Comparison of ENCODE assay signal across 11 mouse cellular contexts in genomic region chr2:53095031-53095430, GRCm38 (mm10).
A peak's percentile ranks its signal among the peaks of the same experiment; 100 is the strongest.
DNase-seq lines count a peak whose midpoint lies in the region; ATAC-seq and TF ChIP-seq lines count a peak whose summit lies in the region.
"Had no signal": no experiment of that assay in that cellular context is flagged by ENCODE, and none has a peak within 500 bp of the region (broad histone marks: within the 10 kb centered on the region; RNA-seq: fewer than 3 reads in every experiment).

No protein-coding gene starts in this region.

- H3K27me3 ChIP-seq in thymus, adult 2 months (ENCODE audit: control insufficient read depth, insufficient read depth, low read length): no peaks in the 10 kb centered on the region
- H3K27me3 ChIP-seq in embryonic facial prominence, embryonic 14.5 days (replicated peaks; ENCODE audit: control insufficient read depth, insufficient read depth, low read length): no peaks in the 10 kb centered on the region
- H3K27me3 ChIP-seq in kidney, embryonic 15.5 days: no peaks in the 10 kb centered on the region
- H3K27me3 ChIP-seq: megakaryocyte, embryonic 14.5 days had no signal

- peaks cover 6% of the 10 kb centered on the region for H3K4me1 ChIP-seq in thymus, adult 2 months (replicated peaks; ENCODE audit: control insufficient read depth, insufficient read depth, low read length)
- H3K4me1 ChIP-seq in embryonic facial prominence, embryonic 14.5 days (ENCODE audit: control insufficient read depth, insufficient read depth, low read length): no peaks in the 10 kb centered on the region
- no peaks in the 10 kb centered on the region for H3K4me1 ChIP-seq in kidney, embryonic 15.5 days
- H3K4me1 ChIP-seq: megakaryocyte, embryonic 14.5 days had no signal

- H3K4me2 ChIP-seq in embryonic facial prominence, embryonic 14.5 days (ENCODE audit: low read depth, low read length): no peak overlapping the region
- H3K4me2 ChIP-seq in kidney, embryonic 15.5 days: no peak overlapping the region
- H3K4me2 ChIP-seq: lung, embryonic 14.5 days had no signal

- no peak for TF ChIP-seq CTCF in thymus, adult 2 months (IDR thresholded peaks at IDR 0.05; ENCODE audit: borderline replicate concordance, control insufficient read depth, extremely low read depth, insufficient read depth, low read length, poor library complexity)

- DNase-seq in thymus, adult 2 months: peak; percentile 2
- DNase-seq in thymus, adult 18-20 months: no peak
- peak; percentile 67 for DNase-seq in embryonic facial prominence, embryonic 14.5 days (ENCODE audit: low spot score)
- peak; percentile 46 for DNase-seq in naive thymus-derived CD4-positive, alpha-beta T cell, adult 2 months (ENCODE audit: low read depth)
- no peak for DNase-seq in cerebellum, postnatal 10 days
- DNase-seq in embryo, embryonic 10 days (ENCODE audit: low spot score): no peak
- DNase-seq: cerebellum, adult 8-10 months; lung, embryonic 14.5 days had no signal

- H3K36me3 ChIP-seq in thymus, adult 2 months (ENCODE audit: control insufficient read depth, insufficient read depth, low read length): no peaks in the 10 kb centered on the region
- H3K36me3 ChIP-seq in embryonic facial prominence, embryonic 14.5 days (ENCODE audit: control insufficient read depth, insufficient read depth, low read length): peaks cover 4% of the 10 kb centered on the region; the same call in 1 of the 2 replicates
- peaks cover 16% of the 10 kb centered on the region for H3K36me3 ChIP-seq in kidney, embryonic 15.5 days

- H3K4me3 ChIP-seq in thymus, adult 2 months (ENCODE audit: control insufficient read depth, insufficient read depth, low read length): no peak overlapping the region
- no peak overlapping the region for H3K4me3 ChIP-seq in embryonic facial prominence, embryonic 14.5 days (ENCODE audit: low read depth, low read length)
- H3K4me3 ChIP-seq in kidney, embryonic 15.5 days (replicated peaks): no peak overlapping the region
- H3K4me3 ChIP-seq: megakaryocyte, embryonic 14.5 days; myocyte had no signal

- ATAC-seq in embryonic facial prominence, embryonic 14.5 days (ENCODE audit: low read depth): peak; percentile 77
- 0 out of 2 replicates have a peak, but pooled peaks have one; percentile 33 for ATAC-seq in kidney, embryonic 15.5 days (replicated peaks; ENCODE audit: low FRiP score)

- no peak overlapping the region for H3K9ac ChIP-seq in embryonic facial prominence, embryonic 14.5 days (ENCODE audit: low read depth, low read length)
- no peak overlapping the region for H3K9ac ChIP-seq in kidney, embryonic 15.5 days
- H3K9ac ChIP-seq: lung, embryonic 14.5 days had no signal

- no peak for TF ChIP-seq POLR2A in thymus, adult 2 months (IDR thresholded peaks at IDR 0.05; ENCODE audit: control insufficient read depth, extremely low read depth, insufficient read depth, low read length, poor library complexity)

- H3K9me3 ChIP-seq in embryonic facial prominence, embryonic 14.5 days (ENCODE audit: control insufficient read depth, low read length): no peaks in the 10 kb centered on the region
- H3K9me3 ChIP-seq in kidney, embryonic 15.5 days (replicated peaks): no peaks in the 10 kb centered on the region
- H3K9me3 ChIP-seq: megakaryocyte, embryonic 14.5 days had no signal

- H3K27ac ChIP-seq in thymus, adult 2 months (ENCODE audit: control insufficient read depth, insufficient read depth, low read length): no peak overlapping the region
- H3K27ac ChIP-seq in embryonic facial prominence, embryonic 14.5 days (replicated peaks; ENCODE audit: low read depth, low read length): peak overlapping the region; percentile 36; the same call in 1 of the 2 replicates
- no peak overlapping the region for H3K27ac ChIP-seq in kidney, embryonic 15.5 days

- WGBS in thymus, adult 2 months: 11% methylated on average over 9 of the region's 9 CpGs
- WGBS in embryonic facial prominence, embryonic 14.5 days: 79% methylated on average over 9 of the region's 9 CpGs
- 55% methylated on average over 9 of the region's 9 CpGs for WGBS in kidney, embryonic 15.5 days

Comparison
In these comparisons a context has a peak if more than half of its experiments do, and no peak if none do; other contexts are left out.
1. DNase-seq: peak in thymus, adult 2 months (single experiment), embryonic facial prominence, embryonic 14.5 days (single experiment) and naive thymus-derived CD4-positive, alpha-beta T cell, adult 2 months (single experiment); none in thymus, adult 18-20 months (0 of 2), cerebellum, postnatal 10 days (0 of 2) and embryo, embryonic 10 days (single experiment).